Mouse (Mus musculus): Measurements from ENCODE around the gene Evi2.

Gene Evi2

DNA sequence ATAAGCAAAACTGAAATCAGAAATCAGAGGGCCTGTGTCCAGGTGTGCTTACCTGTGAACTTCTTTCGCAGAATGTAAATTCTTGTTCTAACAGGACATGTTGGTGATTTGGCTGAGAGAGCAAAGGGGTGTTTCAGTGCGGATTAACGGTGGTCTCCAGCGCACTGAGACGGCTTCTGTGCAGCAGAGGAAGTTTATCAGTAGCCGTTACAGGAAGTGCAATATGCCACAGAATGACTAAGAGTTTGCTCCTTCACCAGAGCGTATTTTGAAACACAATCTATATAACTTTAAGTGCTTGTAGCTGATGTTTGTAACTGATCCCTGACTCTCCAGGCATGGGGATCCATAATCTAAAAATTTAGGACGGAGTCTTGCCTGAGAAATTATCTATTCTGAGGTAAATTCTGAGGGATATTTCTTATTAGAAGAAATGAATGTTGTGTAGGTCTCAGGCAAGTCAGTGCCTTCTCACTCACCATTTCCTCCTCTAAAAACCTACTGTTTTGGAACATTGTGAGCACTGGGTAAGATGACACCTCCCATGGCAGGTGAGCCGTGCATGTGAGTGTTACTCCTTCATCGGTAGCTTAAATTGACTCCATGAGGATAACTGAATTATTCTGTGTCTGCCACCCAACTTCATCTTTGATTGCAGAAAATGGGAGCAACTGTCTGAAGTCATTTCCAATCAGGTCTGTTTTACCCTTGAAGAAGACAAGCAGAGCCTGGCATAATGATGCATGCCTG lies 6.7 kb downstream of the Evi2 start, which contains the start of gene Evi2b:
Gene Evi2b (minus strand): TSS at position 203 of the 750 bp plus-strand sequence.
- peak; percentile 47 for DNase-seq

DNA sequence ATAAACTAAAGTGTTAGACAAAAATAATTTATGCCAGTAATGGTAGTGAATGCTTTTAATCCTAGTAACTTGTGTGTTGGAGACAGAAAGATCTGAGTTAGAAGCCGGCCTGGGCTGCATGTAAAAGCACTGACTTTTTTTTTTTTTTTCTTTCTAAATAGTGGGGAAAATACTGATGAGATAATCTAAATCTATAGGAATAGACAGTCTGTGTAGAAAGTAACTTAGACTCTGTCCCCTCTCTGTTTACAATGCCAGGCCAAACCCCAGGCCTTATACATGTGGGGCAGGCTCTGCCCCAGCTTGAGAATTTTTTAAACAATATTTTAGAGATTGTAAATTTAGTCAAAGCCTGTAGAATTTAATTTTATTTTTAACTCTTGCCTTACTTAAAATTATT lies 7.4 kb downstream of the Evi2 start:
- no peak for DNase-seq

DNA sequence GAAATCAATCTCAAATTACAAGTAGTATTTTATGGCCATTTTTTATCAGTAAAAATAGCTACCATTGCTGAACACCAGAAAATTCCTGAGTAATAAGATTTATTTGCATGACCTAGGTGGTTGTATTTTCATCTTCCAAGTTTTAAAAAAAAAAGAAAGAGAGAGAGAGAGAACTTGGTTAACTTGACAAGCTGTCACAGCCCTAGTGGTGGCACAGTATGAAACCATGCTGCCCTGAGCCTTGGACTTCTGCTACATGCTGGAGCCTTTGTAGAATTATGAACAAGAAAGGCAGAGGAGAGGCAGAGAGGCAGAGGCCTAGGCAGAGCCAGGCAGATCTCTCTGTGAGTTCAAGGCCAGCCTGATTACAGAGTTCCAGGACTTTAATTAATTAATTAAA lies 8.5 kb downstream of the Evi2 start:
- DNase-seq, result no peak

DNA sequence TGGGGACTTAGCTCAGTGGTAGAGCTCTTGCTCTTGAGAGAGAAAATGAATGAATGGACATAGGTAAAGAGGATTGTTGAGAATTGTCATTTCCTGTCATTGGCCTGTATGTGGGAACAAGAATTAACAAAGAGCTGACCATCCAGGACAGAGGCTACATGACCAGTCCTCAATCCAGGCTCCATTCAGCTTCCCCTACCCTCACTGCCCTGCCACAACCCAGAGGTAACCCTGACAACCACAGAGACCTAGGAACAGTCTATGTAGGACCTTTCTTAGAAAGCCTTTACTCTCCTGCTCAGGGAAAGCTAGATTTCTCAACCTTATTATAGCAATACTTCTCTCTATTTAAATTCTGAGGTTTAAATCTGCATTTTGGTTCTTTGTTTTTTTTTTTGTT lies 9.6 kb downstream of the Evi2 start:
- DNase-seq, result peak; percentile 27

DNA sequence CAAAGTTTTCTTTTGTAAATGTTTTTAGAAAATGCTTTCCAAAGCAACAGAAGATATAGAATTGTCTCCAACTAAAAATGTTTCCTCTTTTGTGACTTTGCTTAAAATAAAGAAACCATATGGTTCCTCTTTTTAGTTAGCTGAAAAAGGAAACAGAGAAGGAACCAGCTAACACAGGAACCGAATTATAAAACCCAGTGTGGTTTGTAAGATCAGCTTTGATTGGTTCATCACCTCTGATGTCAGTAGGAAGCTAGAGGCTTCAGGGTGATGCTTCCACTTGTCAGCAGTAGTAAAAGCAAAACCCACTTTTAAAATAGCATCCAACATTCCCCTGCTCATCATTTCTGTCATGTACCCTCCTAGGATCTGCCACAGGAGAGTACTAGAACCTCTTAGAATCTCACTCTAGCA lies 10.5 kb downstream of the Evi2 start:
- DNase-seq, result peak; percentile 73

DNA sequence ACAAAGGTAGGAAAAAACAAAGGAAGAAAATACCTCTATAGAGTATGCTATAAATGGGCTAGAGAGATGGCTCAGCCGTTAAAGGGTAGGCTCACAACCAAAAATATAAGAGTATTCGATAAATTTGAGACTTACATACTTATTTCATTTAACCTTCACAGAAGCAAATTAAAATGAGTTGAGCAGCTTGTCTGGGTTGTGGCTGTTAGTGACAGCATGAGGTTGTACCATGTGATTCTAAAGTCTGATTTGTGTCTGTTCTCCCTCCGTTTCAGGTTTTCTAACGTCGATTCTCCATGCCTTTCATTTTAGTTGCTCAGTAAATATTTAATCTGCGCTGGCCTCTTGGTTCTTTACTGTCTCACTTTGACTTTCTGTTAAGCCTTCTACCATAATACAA lies 11.1 kb downstream of the Evi2 start:
- DNase-seq, result no peak

DNA sequence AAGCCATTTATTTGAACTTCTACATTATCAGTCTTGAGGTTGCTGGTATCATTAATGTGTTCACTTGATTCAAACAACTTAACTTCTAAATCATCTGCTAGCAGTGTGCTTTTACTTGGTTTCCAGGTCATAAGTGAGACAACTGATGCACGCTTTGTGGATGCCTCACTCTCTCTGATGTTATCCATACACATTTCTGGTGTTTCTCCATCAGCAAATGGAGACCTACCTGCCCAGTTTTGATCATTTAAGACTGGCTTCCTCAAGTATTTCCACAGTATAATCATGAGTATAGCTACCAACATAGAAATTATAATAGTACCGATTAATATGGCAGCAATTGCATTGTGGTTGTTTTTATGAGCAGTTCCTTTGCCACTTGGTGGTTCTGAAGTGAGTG lies 14.6 kb downstream of the Evi2 start:
- no peak for DNase-seq

DNA sequence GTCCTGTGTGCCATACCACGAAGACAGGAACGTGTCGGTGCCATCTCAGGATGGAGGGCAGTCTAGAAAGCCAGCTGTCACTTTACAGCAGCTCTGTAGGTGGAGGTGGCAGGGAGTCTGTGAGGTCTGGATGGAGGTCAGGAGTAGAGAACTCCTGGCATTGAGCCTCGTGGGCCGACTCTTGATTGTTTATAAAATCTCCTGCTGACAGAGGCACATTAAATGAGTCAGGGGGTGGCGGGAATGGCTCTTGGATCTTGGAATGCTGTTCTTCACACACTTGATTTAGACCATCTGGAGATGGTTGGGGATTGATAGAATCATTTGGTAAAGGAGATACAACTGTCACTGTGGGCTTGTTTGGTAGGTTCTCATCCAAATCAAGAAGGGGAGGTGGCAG lies 15.1 kb downstream of the Evi2 start:
- DNase-seq, result no peak

DNA sequence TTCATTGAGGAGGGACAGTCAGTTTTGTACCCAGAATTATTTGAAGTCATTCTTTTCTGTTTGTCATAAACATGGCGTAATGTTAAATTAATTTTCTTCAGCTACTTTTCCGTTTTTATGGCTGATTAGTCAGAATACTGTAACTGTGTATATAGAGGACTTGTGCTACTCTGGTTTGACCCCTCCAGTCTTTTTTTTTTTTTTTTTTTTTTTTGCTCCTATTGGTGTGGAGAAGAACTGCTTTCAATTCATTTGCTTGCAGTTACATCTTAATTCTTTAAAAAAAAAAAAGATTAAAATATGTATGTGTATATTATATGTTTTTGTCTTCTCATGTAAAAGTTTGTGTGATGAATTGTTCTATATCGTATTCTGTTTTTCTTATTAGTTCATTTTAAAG lies 18.4 kb downstream of the Evi2 start:
- no peak for DNase-seq

DNA sequence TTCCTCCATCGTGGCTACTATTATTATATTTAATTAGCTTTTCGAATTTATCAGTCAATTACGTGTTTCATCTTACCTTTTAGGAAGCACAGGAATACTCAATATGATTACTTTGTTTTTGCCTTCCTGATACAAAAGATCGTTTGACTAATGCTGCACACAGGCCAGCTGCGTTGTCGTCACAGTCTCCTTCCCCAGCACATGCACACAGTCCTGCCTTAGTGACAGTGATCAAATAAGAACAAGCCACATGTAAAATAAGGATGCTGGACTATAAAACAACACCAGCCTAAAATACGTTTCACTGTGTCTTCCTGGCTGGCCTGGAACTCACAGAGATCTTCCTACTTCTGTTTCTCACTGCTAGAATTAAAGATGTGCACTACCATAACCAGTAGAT lies 25.9 kb downstream of the Evi2 start:
- DNase-seq, result no peak

DNA sequence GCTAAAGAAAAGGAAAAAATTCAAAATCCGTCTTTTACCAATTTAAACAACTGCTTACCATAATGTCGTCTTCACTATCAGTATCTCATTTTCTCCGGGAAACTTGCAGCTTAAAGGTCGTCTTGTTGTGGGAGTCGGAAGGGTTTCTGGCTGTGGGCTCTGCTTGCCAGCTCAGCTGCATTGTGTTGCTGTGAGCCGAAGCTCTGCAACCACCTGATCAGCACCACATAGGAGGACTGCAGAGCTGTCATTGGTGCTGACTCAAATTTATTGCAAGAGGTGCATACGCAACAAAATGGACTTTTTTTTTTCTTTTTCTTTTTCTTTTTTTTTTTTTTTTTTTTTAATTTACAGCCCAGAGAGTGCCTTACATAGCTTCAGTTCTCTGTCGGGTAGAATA lies 26.5 kb downstream of the Evi2 start, which contains the start of gene Omg:
Gene Omg (minus strand): TSS at position 240 of the 400 bp plus-strand sequence.
- DNase-seq, result no peak

DNA sequence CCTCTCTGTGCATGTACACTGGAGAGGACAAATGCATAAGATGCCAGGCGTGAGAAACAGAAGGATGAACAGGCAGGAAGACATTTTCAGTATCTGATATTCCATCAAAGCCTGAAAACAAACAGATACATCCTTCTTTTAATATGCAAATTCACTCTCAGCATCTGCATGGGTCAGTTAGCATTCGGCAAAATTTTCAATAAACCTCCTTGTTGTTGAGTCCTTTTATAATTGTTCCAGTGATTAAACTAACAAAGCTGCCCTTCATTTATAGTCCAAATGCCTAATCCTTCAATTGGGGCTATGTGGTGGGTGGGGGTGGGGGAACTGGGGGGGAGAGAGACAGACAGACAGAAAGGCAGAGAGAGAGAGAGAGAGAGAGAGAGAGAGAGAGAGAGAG lies 27.5 kb downstream of the Evi2 start:
- no peak for DNase-seq

DNA sequence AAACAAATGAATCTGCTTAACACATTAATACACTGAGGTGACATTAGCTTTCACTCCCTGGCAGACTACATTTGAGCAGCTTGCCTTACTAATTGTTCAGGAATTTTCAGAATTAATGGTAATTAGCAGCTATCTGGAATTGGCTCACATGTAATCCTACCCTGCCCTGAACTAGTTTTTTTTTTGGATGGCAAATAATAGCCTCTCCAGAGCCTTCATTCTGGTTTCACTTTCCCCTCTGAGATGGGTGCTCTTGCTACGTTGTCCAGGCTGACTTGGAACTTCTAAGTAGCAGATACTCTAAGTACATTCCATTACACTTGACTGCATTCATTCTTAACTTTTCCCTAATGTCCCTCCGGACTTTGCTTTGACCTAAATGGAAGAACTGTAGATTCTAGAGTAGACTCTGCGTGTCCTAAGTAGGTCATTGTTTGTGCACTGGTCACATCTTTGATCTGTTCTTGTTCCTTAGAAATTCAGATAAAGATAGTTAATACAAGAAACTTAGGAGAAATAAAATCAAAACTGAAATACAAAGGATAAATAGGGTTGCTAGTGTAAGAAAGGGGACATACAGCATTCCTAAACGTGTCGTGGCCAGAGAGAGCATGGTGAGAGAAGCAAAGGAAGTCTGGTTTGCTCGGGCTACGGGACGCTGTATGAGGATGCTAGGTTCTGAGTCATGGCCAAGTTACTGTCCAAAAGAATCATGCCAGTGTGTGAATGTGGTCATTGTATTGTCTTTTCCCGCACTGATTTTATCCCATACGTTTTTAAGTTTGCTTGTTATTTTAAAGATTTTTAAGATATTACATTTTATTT lies 35.2 kb downstream of the Evi2 start:
- DNase-seq, result peak; percentile 23

DNA sequence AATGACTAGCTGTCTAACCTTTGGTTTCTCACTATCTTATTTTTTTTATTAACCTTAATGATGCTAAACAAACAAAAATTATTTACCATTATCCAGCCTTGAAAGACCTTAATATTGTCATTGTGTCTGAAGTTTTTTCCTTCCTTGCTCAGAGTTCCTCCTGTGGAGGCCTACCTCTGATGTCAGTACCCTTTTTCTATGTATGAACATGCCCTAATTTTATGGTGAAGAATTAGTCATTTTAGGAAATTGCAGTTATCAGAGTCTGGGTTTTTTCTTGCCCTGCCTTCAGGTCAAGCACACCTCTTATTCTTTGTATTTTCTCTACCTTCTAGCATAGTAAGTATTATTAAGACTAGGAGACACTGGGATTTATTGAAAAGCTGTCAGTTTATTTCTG lies 45.7 kb downstream of the Evi2 start:
- no peak for DNase-seq

DNA sequence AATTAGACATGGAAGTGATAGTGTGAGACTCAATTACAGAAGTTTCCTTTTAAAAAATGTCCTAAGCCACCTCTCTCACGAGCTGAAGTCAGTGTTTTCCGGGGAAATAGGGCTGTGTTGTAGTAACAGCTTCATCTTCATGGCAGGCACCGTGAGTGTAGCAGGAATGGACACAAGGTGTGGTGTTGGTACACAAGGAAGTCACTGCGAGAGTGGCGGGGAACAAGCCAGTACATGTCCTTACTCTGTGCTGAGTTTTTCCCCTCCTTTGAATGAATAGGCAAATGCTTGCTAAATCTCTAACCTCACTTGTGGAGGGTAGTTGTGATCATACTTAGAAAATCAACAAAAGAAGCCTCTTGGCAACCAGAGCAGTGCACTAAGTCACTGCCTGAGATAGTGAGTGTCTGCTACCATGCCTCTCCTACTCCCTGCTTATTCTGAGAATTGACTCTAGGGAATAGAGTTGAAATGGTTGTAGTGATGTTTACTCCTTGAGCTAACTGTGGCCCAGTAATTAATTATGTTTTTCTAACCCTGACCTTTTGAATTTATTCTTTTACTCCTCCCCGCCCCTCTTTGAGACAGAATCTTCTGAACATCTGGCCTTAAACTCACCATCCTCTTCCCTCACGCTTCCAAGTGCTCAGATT lies 46.4 kb downstream of the Evi2 start:
- DNase-seq, result peak; percentile 9

DNA sequence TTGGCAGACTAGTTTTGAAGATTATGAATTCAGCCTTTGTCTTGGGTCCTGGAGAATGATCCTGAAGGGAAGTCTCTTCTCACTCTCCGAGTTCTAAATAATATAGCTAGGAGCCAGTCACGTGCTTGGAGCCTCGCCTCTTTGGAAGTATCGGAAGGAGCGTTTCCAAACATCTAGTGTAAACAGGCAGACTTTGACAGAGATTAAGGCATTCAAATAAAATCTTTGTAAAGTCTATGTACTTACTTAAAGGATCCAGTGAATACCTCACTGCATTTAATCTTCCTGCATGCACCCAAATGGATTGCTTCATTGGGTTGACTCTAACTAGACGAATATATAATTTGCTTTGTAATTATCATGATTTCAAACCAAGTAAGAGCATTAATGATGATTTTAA lies 47.0 kb downstream of the Evi2 start:
- peak; percentile 15 for DNase-seq

DNA sequence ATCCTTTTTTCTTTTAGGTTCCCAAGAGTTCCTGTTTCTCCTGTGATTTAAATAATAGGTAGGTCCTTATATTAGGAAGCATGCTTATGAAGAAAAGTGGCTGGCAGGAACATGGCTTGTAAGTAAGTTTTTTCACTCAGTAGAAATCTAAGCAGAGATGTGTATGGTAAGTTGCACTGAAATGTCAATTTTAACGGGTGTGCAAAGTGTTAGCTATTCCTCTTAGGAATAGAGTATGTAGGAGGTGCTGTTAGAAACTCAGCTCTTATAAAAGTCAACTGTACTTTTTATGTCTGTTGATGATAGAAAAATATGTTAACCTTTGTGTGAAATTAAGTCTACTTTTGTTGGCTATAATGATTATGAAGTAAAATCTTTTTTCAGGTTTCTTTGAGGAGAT lies 62.3 kb downstream of the Evi2 start:
- no peak for DNase-seq
